Mouse (Mus musculus) lung, postnatal 0 days (tissue): Measurements from ENCODE around the gene Fbxl17. TPM values are rescaled to one million over a fixed set of nuclear protein-coding genes. Genes with fewer than 3 reads are reported as not detected.

Experiments used
- ATAC-seq: fragments of 200-750 bp; cut with Nextera tagmentation; 2 replicates; pipeline ENCODE4 v1.8.0; 2017; ENCODE audit warnings: moderate library complexity
- DNase-seq: peaks from one replicate; pipeline ENCODE4 v3.0.0-alpha.2; 2016; ENCODE audit warnings: low spot score
- H3K27ac ChIP-seq: fragments of 300-500 bp; sonication (generic); 2 replicates; pipeline ENCODE4 v1.5.1; 2014; ENCODE audit warnings: antibody characterized with exemption, mild to moderate bottlenecking, low read length, mixed read lengths
- H3K27me3 ChIP-seq: fragments of 300-500 bp; sonication (generic); replicated peaks from 2 replicates; pipeline ENCODE4 v1.6.1; 2014; ENCODE audit warnings: low read length, mixed read lengths; ENCODE audit not compliant: insufficient read depth
- H3K36me3 ChIP-seq: fragments of 300-500 bp; sonication (generic); 2 replicates; pipeline ENCODE4 v1.6.1; 2014; ENCODE audit warnings: low read length, mixed read lengths; ENCODE audit not compliant: insufficient read depth
- H3K4me1 ChIP-seq: fragments of 300-500 bp; sonication (generic); 2 replicates; pipeline ENCODE4 v1.6.1; 2014; ENCODE audit warnings: antibody characterized with exemption, low read depth, low read length, mixed read lengths; ENCODE audit not compliant: insufficient read depth
- H3K4me2 ChIP-seq: fragments of 300-500 bp; sonication (generic); replicated peaks from 2 replicates; pipeline ENCODE4 v1.6.1; 2014; ENCODE audit warnings: low read depth, mild to moderate bottlenecking, low read length, moderate library complexity, mixed read lengths
- H3K4me3 ChIP-seq: fragments of 300-500 bp; sonication (generic); 2 replicates; pipeline ENCODE4 v1.5.1; 2014; ENCODE audit warnings: low read depth, low read length
- H3K9ac ChIP-seq: fragments of 300-500 bp; sonication (generic); replicated peaks from 2 replicates; pipeline ENCODE4 v1.6.1; 2014; ENCODE audit warnings: low read depth, mild to moderate bottlenecking
- H3K9me3 ChIP-seq: fragments of 300-500 bp; sonication (generic); 2 replicates; pipeline ENCODE4 v1.6.1; 2016; ENCODE audit warnings: low read length, mixed read lengths
- CTCF ChIP-seq: IDR thresholded peaks from 2 replicates; pipeline ENCODE4 v1.5.1; 2016; ENCODE audit warnings: antibody characterized with exemption, mild to moderate bottlenecking
- EP300 ChIP-seq: IDR thresholded peaks from 2 replicates; pipeline ENCODE4 v1.6.1; 2016; ENCODE audit warnings: antibody characterized with exemption, mild to moderate bottlenecking, control low read depth
- WGBS: fragments of 180-500 bp; shearing (Covaris S2); extraction: QIAGEN DNeasy Blood & Tissue Kit; methylation state at CpG from one replicate; pipeline ENCODE4 v1.1.7; 2014; 5-methylcytosine and 5-hydroxymethylcytosine counted together
- polyA plus RNA-seq: library from polyadenylated mRNA; unstranded; fragments of >200 nt; fragmentation: Nextera tagmentation; extraction: Ambion mirVana; gene quantifications from 2 replicates; pipeline ENCODE4 v1.2.1, GENCODE M21; 2015

The Fbxl17 gene
- polyA plus RNA-seq, 1 experiment from 2014 or later, result 6.9 TPM

GRCm38 (mm10) chr17:63178331-63178730 lies 321.5 kb downstream of the Fbxl17 start:
- H3K9me3 ChIP-seq, result no peaks in the 10 kb centered on the region
- H3K9ac ChIP-seq, result no peak overlapping the region
- ATAC-seq (no peak), DNase-seq (no peak)
- H3K27ac ChIP-seq, result no peak overlapping the region
- TF ChIP-seq CTCF, result no peak
- TF ChIP-seq EP300, result no peak
- H3K27me3 ChIP-seq, result no peaks in the 10 kb centered on the region
- H3K4me1 ChIP-seq, result no peaks in the 10 kb centered on the region
- no peak overlapping the region for H3K4me3 ChIP-seq
- H3K4me2 ChIP-seq, result no peak overlapping the region
- WGBS, result 92% methylated on average over 2 of the region's 2 CpGs
- no peaks in the 10 kb centered on the region for H3K36me3 ChIP-seq

DNA sequence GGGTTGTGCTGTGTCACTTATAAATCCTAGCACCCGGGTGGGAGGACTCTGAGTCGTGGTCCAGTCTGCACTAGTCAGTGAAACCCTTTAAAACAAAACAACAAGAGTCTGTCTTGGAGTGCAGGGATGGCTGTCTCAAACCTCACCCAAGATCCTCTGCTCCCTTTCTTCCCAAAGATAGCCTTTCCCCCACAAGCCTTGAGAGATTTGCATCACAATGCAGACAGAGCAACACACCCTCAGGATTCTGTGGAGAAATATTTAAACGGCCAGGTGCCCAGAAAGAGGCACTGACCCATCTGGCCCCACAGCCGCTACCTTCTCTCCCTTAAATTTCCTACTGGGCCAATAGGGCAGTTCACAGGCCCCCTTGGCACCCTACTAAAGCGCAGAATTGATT lies 323.4 kb downstream of the Fbxl17 start:
- Histone ChIP-seq H3K27ac (no peak overlapping the region), H3K27me3 (no peaks in the 10 kb centered on the region), H3K4me2 (no peak overlapping the region), H3K9me3 (no peaks in the 10 kb centered on the region), H3K4me1 (no peaks in the 10 kb centered on the region), H3K9ac (no peak overlapping the region), H3K36me3 (no peaks in the 10 kb centered on the region), H3K4me3 (no peak overlapping the region)
- TF ChIP-seq CTCF (no peak), EP300 (no peak)
- WGBS, result 79% methylated on average over 5 of the region's 5 CpGs
- DNase-seq, result no peak
- ATAC-seq, result no peak

DNA sequence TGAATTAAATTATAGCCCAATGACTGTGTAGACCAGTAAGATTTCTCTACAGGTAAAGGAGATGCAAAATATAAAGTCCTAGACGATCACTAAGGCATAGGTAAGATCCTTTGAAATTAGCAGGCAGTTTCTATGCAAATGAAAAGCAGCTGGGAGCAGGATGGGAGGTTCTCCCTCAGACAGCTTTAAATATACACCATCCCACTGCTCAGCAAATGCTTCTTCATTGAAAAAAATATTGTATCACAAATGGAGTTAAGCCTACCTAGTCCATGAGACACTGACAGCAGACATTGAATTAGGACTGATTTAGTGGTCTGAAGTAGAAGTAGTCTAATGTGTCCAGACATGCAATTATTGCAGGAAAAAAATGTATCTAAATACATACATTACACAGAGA lies 327.1 kb downstream of the Fbxl17 start:
- no peaks in the 10 kb centered on the region for H3K36me3 ChIP-seq
- no peak for TF ChIP-seq CTCF
- no peak for TF ChIP-seq EP300
- no peaks in the 10 kb centered on the region; the same call in 1 of the 2 replicates for H3K4me1 ChIP-seq
- no peak overlapping the region for H3K4me2 ChIP-seq
- no peaks in the 10 kb centered on the region for H3K9me3 ChIP-seq
- H3K27me3 ChIP-seq, result no peaks in the 10 kb centered on the region
- no peak for DNase-seq
- no peak overlapping the region for H3K27ac ChIP-seq
- ATAC-seq, result no peak
- no peak overlapping the region for H3K4me3 ChIP-seq
- 86% methylated on average over 1 of the region's 1 CpGs for WGBS
- H3K9ac ChIP-seq, result no peak overlapping the region

- ATAC-seq (no peak), DNase-seq (no peak)
- Histone ChIP-seq H3K27me3 (no peaks in the 10 kb centered on the region), H3K9ac (no peak overlapping the region), H3K36me3 (no peaks in the 10 kb centered on the region), H3K4me3 (no peak overlapping the region), H3K4me2 (no peak overlapping the region), H3K9me3 (no peaks in the 10 kb centered on the region), H3K4me1 (no peaks in the 10 kb centered on the region; the same call in 1 of the 2 replicates), H3K27ac (no peak overlapping the region)
- WGBS, result 68% methylated on average over 5 of the region's 5 CpGs
- TF ChIP-seq CTCF (no peak), EP300 (no peak)
Measured at GRCm38 (mm10) chr17:63171890-63172491, 327.8 kb downstream of the Fbxl17 start.

GRCm38 (mm10) chr17:63171264-63171663 lies 328.6 kb downstream of the Fbxl17 start:
- Histone ChIP-seq H3K9ac (no peak overlapping the region), H3K27ac (no peak overlapping the region), H3K36me3 (no peaks in the 10 kb centered on the region), H3K4me2 (no peak overlapping the region), H3K4me3 (no peak overlapping the region), H3K9me3 (no peaks in the 10 kb centered on the region), H3K27me3 (no peaks in the 10 kb centered on the region), H3K4me1 (no peaks in the 10 kb centered on the region; the same call in 1 of the 2 replicates)
- ATAC-seq (no peak), DNase-seq (no peak)
- 54% methylated on average over 5 of the region's 5 CpGs for WGBS
- TF ChIP-seq CTCF (no peak), EP300 (no peak)

GRCm38 (mm10) chr17:63168019-63168788 lies 331.6 kb downstream of the Fbxl17 start:
- TF ChIP-seq CTCF (no peak), EP300 (no peak)
- H3K27ac ChIP-seq, result no peak overlapping the region
- H3K4me3 ChIP-seq, result no peak overlapping the region
- no peak overlapping the region for H3K4me2 ChIP-seq
- H3K4me1 ChIP-seq, result no peaks in the 10 kb centered on the region; the same call in 1 of the 2 replicates
- H3K27me3 ChIP-seq, result no peaks in the 10 kb centered on the region
- DNase-seq (no peak), ATAC-seq (no peak)
- WGBS, result 66% methylated on average over 5 of the region's 5 CpGs
- no peak overlapping the region for H3K9ac ChIP-seq
- no peaks in the 10 kb centered on the region for H3K36me3 ChIP-seq
- no peaks in the 10 kb centered on the region for H3K9me3 ChIP-seq
